Mouse (Mus musculus) layer of hippocampus, postnatal 14 days (tissue): ENCODE data around the gene Itga8. TPM values are rescaled to one million over a fixed set of nuclear protein-coding genes. Genes with fewer than 3 reads are reported as not detected.

ENCODE experiments used
- DNase-seq, 2 experiments: peaks; one replicate each; pipeline ENCODE4 v3.0.0; 2021 to 2022; ENCODE audit warnings: low spot score in 2 of 2, mixed read lengths in 1 of 2
- total RNA-seq, 2 experiments: library from RNA; stranded (reverse); gene quantifications; 2 replicates each; pipeline ENCODE4 v1.2.3; 2021

The Itga8 gene
- total RNA-seq, 2 experiments from 2014 or later, result 13.7 to 16.5 TPM

- no peak for DNase-seq
Observed at GRCm38 (mm10) chr2:12205875-12206274, 95.8 kb downstream of the Itga8 start.

GRCm38 (mm10) chr2:12203231-12203630, 98.5 kb downstream of the Itga8 start:
- no peak for DNase-seq

- DNase-seq, result no peak
Observed at GRCm38 (mm10) chr2:12198699-12199098, 103.0 kb downstream of the Itga8 start.

GRCm38 (mm10) chr2:12198214-12198613, 103.5 kb downstream of the Itga8 start:
- DNase-seq, result no peak

- no peak for DNase-seq
Observed at GRCm38 (mm10) chr2:12197711-12198110, 104.0 kb downstream of the Itga8 start.

- no peak for DNase-seq
Observed at GRCm38 (mm10) chr2:12189026-12189425, 112.7 kb downstream of the Itga8 start.

- no peak for DNase-seq
Observed at GRCm38 (mm10) chr2:12187646-12188045, 114.1 kb downstream of the Itga8 start.

GRCm38 (mm10) chr2:12182402-12182948, 119.2 kb downstream of the Itga8 start:
- no peak for DNase-seq

GRCm38 (mm10) chr2:12180635-12181034, 121.1 kb downstream of the Itga8 start:
- no peak for DNase-seq

GRCm38 (mm10) chr2:12174722-12175427, 126.8 kb downstream of the Itga8 start:
- DNase-seq, result no peak

- no peak for DNase-seq
Observed at GRCm38 (mm10) chr2:12170221-12170620, 131.5 kb downstream of the Itga8 start.

- peak in 1 of 2 experiments; percentile 24 for DNase-seq
Observed at GRCm38 (mm10) chr2:12160486-12160885, 141.2 kb downstream of the Itga8 start.

- no peak for DNase-seq
Observed at GRCm38 (mm10) chr2:12157001-12157400, 144.7 kb downstream of the Itga8 start.

- DNase-seq, result no peak
Observed at GRCm38 (mm10) chr2:12156401-12156800, 145.3 kb downstream of the Itga8 start.

- DNase-seq, result peak; percentile 4 to 52
Observed at GRCm38 (mm10) chr2:12154676-12155075, 147.0 kb downstream of the Itga8 start.

GRCm38 (mm10) chr2:12153551-12153950, 148.2 kb downstream of the Itga8 start:
- DNase-seq, result no peak

- no peak for DNase-seq
Observed at GRCm38 (mm10) chr2:12147902-12148301, 153.8 kb downstream of the Itga8 start.

GRCm38 (mm10) chr2:12146612-12147011, 155.1 kb downstream of the Itga8 start:
- DNase-seq, result no peak

- DNase-seq, result no peak
Observed at GRCm38 (mm10) chr2:12138765-12139368, 162.9 kb downstream of the Itga8 start.

GRCm38 (mm10) chr2:12126580-12126979, 175.1 kb downstream of the Itga8 start:
- DNase-seq, result no peak

- DNase-seq, result no peak
Observed at GRCm38 (mm10) chr2:12115479-12115878, 186.2 kb downstream of the Itga8 start.

- DNase-seq, result no peak
Observed at GRCm38 (mm10) chr2:12109306-12109705, 192.4 kb downstream of the Itga8 start.

GRCm38 (mm10) chr2:12108306-12108705, 193.4 kb downstream of the Itga8 start:
- no peak for DNase-seq
